Mouse (Mus musculus) bone marrow, adult 2 months (tissue): ENCODE results near the gene Gmds.

Experiments used
- CTCF ChIP-seq: fragments of 200-500 bp; IDR thresholded peaks from 2 replicates; pipeline ENCODE4 v1.5.1; 2011; ENCODE audit warnings: low read length, control low read depth; ENCODE audit not compliant: control insufficient read depth, insufficient read depth
- POLR2A ChIP-seq: fragments of 200-500 bp; IDR thresholded peaks from 2 replicates; pipeline ENCODE4 v1.6.1; 2011; ENCODE audit warnings: low read depth, mild to moderate bottlenecking, control low read depth, low read length, borderline replicate concordance; ENCODE audit not compliant: control insufficient read depth

- TF ChIP-seq POLR2A (no peak), CTCF (no peak)
Measured at GRCm38 (mm10) chr13:32178682-32179081, 159.9 kb downstream of the Gmds start.
